Mouse (Mus musculus): ENCODE data around the gene Tnrc6b. TPM values are rescaled to one million over a fixed set of nuclear protein-coding genes. Genes with fewer than 3 reads are reported as not detected.
"Not testable (repeated sequence)": the region's sequence is repeated elsewhere in the genome, so short reads cannot be mapped to it uniquely, and the experiment has no call there.

Gene Tnrc6b
- polyA plus RNA-seq, 1 experiment from 2014 or later, result 10.1 TPM

DNA sequence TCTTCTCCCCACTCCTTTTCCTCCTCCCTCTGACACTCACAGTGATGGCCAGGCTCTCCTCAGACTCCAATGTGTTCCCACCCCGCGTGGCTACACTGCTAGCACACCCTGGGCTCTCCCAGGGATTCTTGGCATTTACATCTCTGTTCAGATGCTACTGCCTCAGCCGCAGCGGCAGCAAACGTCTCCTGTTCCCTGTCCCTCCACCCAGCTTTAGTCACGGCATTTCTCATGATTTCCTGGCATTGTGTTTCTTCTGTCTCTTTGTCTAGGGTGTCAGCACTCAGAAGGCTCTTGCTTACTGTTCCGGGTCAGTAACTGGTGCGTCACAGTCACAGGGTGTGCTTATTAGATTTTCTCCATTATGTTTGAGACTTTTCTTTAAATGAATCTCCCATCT is 138.9 kb downstream of the Tnrc6b start:
- H3K4me2 ChIP-seq (replicated peaks; ENCODE audit: low read depth, low read length), result no peak overlapping the region
- H3K4me3 ChIP-seq (ENCODE audit: low read depth, low read length), result no peak overlapping the region
- no peak for TF ChIP-seq CTCF (IDR thresholded peaks at IDR 0.05)
- TF ChIP-seq EP300 (IDR thresholded peaks at IDR 0.05), result peak; percentile 32; the same call in 1 of the 2 replicates
- peaks cover 7% of the 10 kb centered on the region; the same call in 1 of the 2 replicates for H3K4me1 ChIP-seq (ENCODE audit: insufficient read depth, low read depth, low read length)
- DNase-seq (ENCODE audit: low spot score) (peak; percentile 52), ATAC-seq (peak; percentile 68)
- WGBS, result 45% methylated on average over 8 of the region's 8 CpGs
- H3K9ac ChIP-seq (replicated peaks; ENCODE audit: low read depth), result no peak overlapping the region
- no peaks in the 10 kb centered on the region for H3K27me3 ChIP-seq (replicated peaks; ENCODE audit: insufficient read depth, low read length)
- H3K27ac ChIP-seq (ENCODE audit: low read length), result no peak overlapping the region
- no peaks in the 10 kb centered on the region for H3K36me3 ChIP-seq (ENCODE audit: insufficient read depth, low read length)
- no peaks in the 10 kb centered on the region for H3K9me3 ChIP-seq (ENCODE audit: low read length)

- Histone ChIP-seq H3K9me3 (ENCODE audit: low read length) (no peaks in the 10 kb centered on the region), H3K4me3 (ENCODE audit: low read depth, low read length) (no peak overlapping the region), H3K9ac (replicated peaks; ENCODE audit: low read depth) (no peak overlapping the region), H3K4me1 (ENCODE audit: insufficient read depth, low read depth, low read length) (peaks cover 10% of the 10 kb centered on the region), H3K27ac (ENCODE audit: low read length) (no peak overlapping the region), H3K36me3 (ENCODE audit: insufficient read depth, low read length) (no peaks in the 10 kb centered on the region), H3K4me2 (replicated peaks; ENCODE audit: low read depth, low read length) (no peak overlapping the region), H3K27me3 (replicated peaks; ENCODE audit: insufficient read depth, low read length) (no peaks in the 10 kb centered on the region)
- TF ChIP-seq CTCF (IDR thresholded peaks at IDR 0.05), result no peak
- no peak for TF ChIP-seq EP300 (IDR thresholded peaks at IDR 0.05)
- ATAC-seq (no peak), DNase-seq (ENCODE audit: low spot score) (no peak)
- WGBS, result 61% methylated on average over 7 of the region's 7 CpGs
Observed at GRCm38 (mm10) chr15:80850682-80851475, 139.8 kb downstream of the Tnrc6b start.

- Histone ChIP-seq H3K27ac (ENCODE audit: low read length) (no peak overlapping the region), H3K4me1 (ENCODE audit: insufficient read depth, low read depth, low read length) (peaks cover 10% of the 10 kb centered on the region), H3K4me2 (replicated peaks; ENCODE audit: low read depth, low read length) (no peak overlapping the region), H3K4me3 (ENCODE audit: low read depth, low read length) (no peak overlapping the region), H3K36me3 (ENCODE audit: insufficient read depth, low read length) (no peaks in the 10 kb centered on the region), H3K9ac (replicated peaks; ENCODE audit: low read depth) (no peak overlapping the region), H3K9me3 (ENCODE audit: low read length) (no peaks in the 10 kb centered on the region), H3K27me3 (replicated peaks; ENCODE audit: insufficient read depth, low read length) (no peaks in the 10 kb centered on the region)
- WGBS, result 92% methylated on average over 5 of the region's 5 CpGs
- TF ChIP-seq CTCF (IDR thresholded peaks at IDR 0.05) (no peak), EP300 (IDR thresholded peaks at IDR 0.05) (no peak)
- no peak for DNase-seq (ENCODE audit: low spot score)
- ATAC-seq, result no peak
Observed at GRCm38 (mm10) chr15:80852122-80852521, 141.0 kb downstream of the Tnrc6b start.

GRCm38 (mm10) chr15:80852527-80852926 is 141.4 kb downstream of the Tnrc6b start:
- not testable (repeated sequence) for H3K4me3 ChIP-seq (ENCODE audit: low read depth, low read length); H3K9me3 ChIP-seq (ENCODE audit: low read length); H3K27ac ChIP-seq (ENCODE audit: low read length); ATAC-seq; DNase-seq (ENCODE audit: low spot score); H3K9ac ChIP-seq (replicated peaks; ENCODE audit: low read depth); H3K4me2 ChIP-seq (replicated peaks; ENCODE audit: low read depth, low read length); H3K36me3 ChIP-seq (ENCODE audit: insufficient read depth, low read length); H3K27me3 ChIP-seq (replicated peaks; ENCODE audit: insufficient read depth, low read length)
- peaks cover 10% of the 10 kb centered on the region for H3K4me1 ChIP-seq (ENCODE audit: insufficient read depth, low read depth, low read length)
- 88% methylated on average over 3 of the region's 3 CpGs for WGBS

DNA sequence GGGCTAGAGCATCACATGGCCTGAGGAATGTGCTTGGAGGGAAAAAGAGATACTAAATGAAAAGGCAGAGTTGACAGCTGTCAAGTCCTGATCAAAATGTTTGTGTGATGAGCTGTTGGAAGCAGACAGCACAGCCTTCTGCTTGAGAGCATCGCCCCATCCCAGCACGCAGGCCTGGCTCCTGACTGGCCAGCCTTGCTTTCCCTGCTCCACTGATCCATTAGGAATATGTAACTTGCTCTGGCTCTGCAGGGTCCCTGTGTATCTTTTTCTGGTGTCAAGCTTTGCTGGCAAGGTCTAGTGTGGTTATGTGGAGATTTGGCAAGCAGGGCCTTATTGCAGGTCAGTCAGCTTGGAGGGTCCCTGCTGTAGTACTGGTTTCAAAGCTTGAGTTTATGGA is 148.3 kb downstream of the Tnrc6b start:
- ATAC-seq (no peak), DNase-seq (ENCODE audit: low spot score) (no peak)
- Histone ChIP-seq H3K9ac (replicated peaks; ENCODE audit: low read depth) (no peak overlapping the region), H3K4me1 (ENCODE audit: insufficient read depth, low read depth, low read length) (peaks cover 3% of the 10 kb centered on the region; the same call in 1 of the 2 replicates), H3K27me3 (replicated peaks; ENCODE audit: insufficient read depth, low read length) (no peaks in the 10 kb centered on the region), H3K4me2 (replicated peaks; ENCODE audit: low read depth, low read length) (no peak overlapping the region), H3K4me3 (ENCODE audit: low read depth, low read length) (no peak overlapping the region), H3K27ac (ENCODE audit: low read length) (no peak overlapping the region), H3K36me3 (ENCODE audit: insufficient read depth, low read length) (no peaks in the 10 kb centered on the region), H3K9me3 (ENCODE audit: low read length) (no peaks in the 10 kb centered on the region)
- 88% methylated on average over 2 of the region's 2 CpGs for WGBS
- no peak for TF ChIP-seq EP300 (IDR thresholded peaks at IDR 0.05)

DNA sequence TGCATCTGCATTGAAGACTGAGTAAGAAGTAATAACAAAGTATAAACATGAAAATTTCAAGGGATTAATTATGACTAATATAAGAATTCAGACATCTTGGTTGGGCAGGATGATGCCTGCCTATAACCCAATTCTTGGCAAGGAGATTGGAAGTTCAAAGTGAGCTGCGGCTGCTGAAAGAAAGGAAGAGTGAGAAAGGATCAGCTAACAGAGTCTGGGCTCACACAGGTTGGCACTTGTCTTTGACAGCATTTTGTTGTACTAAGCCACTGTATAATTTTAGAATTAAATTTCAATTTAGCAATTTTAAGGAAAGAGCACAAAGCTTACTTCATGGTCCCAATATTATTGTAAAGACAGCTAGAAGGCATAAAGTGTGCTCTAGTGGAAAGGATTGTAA is 150.2 kb downstream of the Tnrc6b start:
- no peaks in the 10 kb centered on the region for H3K36me3 ChIP-seq (ENCODE audit: insufficient read depth, low read length)
- no peaks in the 10 kb centered on the region for H3K27me3 ChIP-seq (replicated peaks; ENCODE audit: insufficient read depth, low read length)
- no peaks in the 10 kb centered on the region for H3K9me3 ChIP-seq (ENCODE audit: low read length)
- no peak overlapping the region for H3K4me2 ChIP-seq (replicated peaks; ENCODE audit: low read depth, low read length)
- no peak overlapping the region for H3K4me3 ChIP-seq (ENCODE audit: low read depth, low read length)
- no peak overlapping the region for H3K27ac ChIP-seq (ENCODE audit: low read length)
- no peaks in the 10 kb centered on the region for H3K4me1 ChIP-seq (ENCODE audit: insufficient read depth, low read depth, low read length)
- no peak overlapping the region for H3K9ac ChIP-seq (replicated peaks; ENCODE audit: low read depth)
- DNase-seq (ENCODE audit: low spot score), result no peak
- ATAC-seq, result no peak
- TF ChIP-seq CTCF (IDR thresholded peaks at IDR 0.05) (no peak), EP300 (IDR thresholded peaks at IDR 0.05) (no peak)
- WGBS, result 76% methylated on average over 1 of the region's 1 CpGs

Measured in lung, postnatal 0 days (tissue).